Mouse (Mus musculus): ENCODE measurements around the gene Tenm4. TPM values are rescaled to one million over a fixed set of nuclear protein-coding genes. Genes with fewer than 3 reads are reported as not detected.
A peak's percentile ranks its signal among the peaks of the same experiment; 100 is the strongest.

Tenm4 gene
- polyA plus RNA-seq (2014; fragmentation: Nextera tagmentation; extraction: Ambion mirVana) = 48.9 and 70.1 TPM in 2 replicates

- no peaks in the 10 kb centered on the region for H3K27me3 ChIP-seq (replicated peaks; ENCODE audit: control insufficient read depth, insufficient read depth, low read length)
- H3K36me3 ChIP-seq (ENCODE audit: control insufficient read depth, insufficient read depth, low read length) = no peaks in the 10 kb centered on the region
- ATAC-seq (no peak), DNase-seq (ENCODE audit: low spot score) (peak; percentile 21)
- H3K4me1 ChIP-seq (ENCODE audit: control insufficient read depth, insufficient read depth, low read length) = peaks cover 24% of the 10 kb centered on the region
- peak within 1 kb of the TSS; percentile 15; the same call in 1 of the 2 replicates for H3K4me2 ChIP-seq (ENCODE audit: low read length)
- H3K9me3 ChIP-seq (replicated peaks; ENCODE audit: control insufficient read depth, low read length) = no peaks in the 10 kb centered on the region
- no peak within 1 kb of the TSS for H3K4me3 ChIP-seq (ENCODE audit: low read depth, low read length)
- no peak within 1 kb of the TSS for H3K27ac ChIP-seq (ENCODE audit: low read depth, low read length)
- WGBS = 37% methylated on average over 14 of the region's 14 CpGs
- no peak within 1 kb of the TSS for H3K9ac ChIP-seq (ENCODE audit: low read length)
Measured at GRCm38 (mm10) chr7:96170924-96171595, at the start of gene Tenm4. Tenm4 (plus strand) TSS chr7:96171246.

GRCm38 (mm10) chr7:96130763-96131162 is 40.3 kb upstream of the Tenm4 start:
- Histone ChIP-seq H3K4me1 (ENCODE audit: control insufficient read depth, insufficient read depth, low read length) (no peaks in the 10 kb centered on the region), H3K9ac (ENCODE audit: low read length) (no peak overlapping the region), H3K27ac (ENCODE audit: low read depth, low read length) (no peak overlapping the region), H3K36me3 (ENCODE audit: control insufficient read depth, insufficient read depth, low read length) (no peaks in the 10 kb centered on the region), H3K4me2 (ENCODE audit: low read length) (no peak overlapping the region), H3K27me3 (replicated peaks; ENCODE audit: control insufficient read depth, insufficient read depth, low read length) (no peaks in the 10 kb centered on the region), H3K9me3 (replicated peaks; ENCODE audit: control insufficient read depth, low read length) (no peaks in the 10 kb centered on the region), H3K4me3 (ENCODE audit: low read depth, low read length) (no peak overlapping the region)
- no peak for DNase-seq (ENCODE audit: low spot score)
- ATAC-seq = no peak
- 43% methylated on average over 4 of the region's 4 CpGs for WGBS

- no peak for ATAC-seq
- Histone ChIP-seq H3K36me3 (ENCODE audit: control insufficient read depth, insufficient read depth, low read length) (no peaks in the 10 kb centered on the region), H3K27ac (ENCODE audit: low read depth, low read length) (no peak overlapping the region), H3K4me1 (ENCODE audit: control insufficient read depth, insufficient read depth, low read length) (no peaks in the 10 kb centered on the region), H3K27me3 (replicated peaks; ENCODE audit: control insufficient read depth, insufficient read depth, low read length) (no peaks in the 10 kb centered on the region), H3K4me2 (ENCODE audit: low read length) (no peak overlapping the region), H3K9me3 (replicated peaks; ENCODE audit: control insufficient read depth, low read length) (no peaks in the 10 kb centered on the region), H3K4me3 (ENCODE audit: low read depth, low read length) (no peak overlapping the region), H3K9ac (ENCODE audit: low read length) (no peak overlapping the region)
- DNase-seq (ENCODE audit: low spot score) = no peak
- WGBS = 78% methylated on average over 1 of the region's 1 CpGs
Measured at GRCm38 (mm10) chr7:96131175-96131574, 39.9 kb upstream of the Tenm4 start.

GRCm38 (mm10) chr7:96136497-96136961 is 34.5 kb upstream of the Tenm4 start:
- Histone ChIP-seq H3K4me1 (ENCODE audit: control insufficient read depth, insufficient read depth, low read length) (no peaks in the 10 kb centered on the region), H3K27me3 (replicated peaks; ENCODE audit: control insufficient read depth, insufficient read depth, low read length) (no peaks in the 10 kb centered on the region), H3K4me2 (ENCODE audit: low read length) (no peak overlapping the region), H3K27ac (ENCODE audit: low read depth, low read length) (no peak overlapping the region), H3K9me3 (replicated peaks; ENCODE audit: control insufficient read depth, low read length) (no peaks in the 10 kb centered on the region), H3K9ac (ENCODE audit: low read length) (no peak overlapping the region), H3K4me3 (ENCODE audit: low read depth, low read length) (no peak overlapping the region), H3K36me3 (ENCODE audit: control insufficient read depth, insufficient read depth, low read length) (no peaks in the 10 kb centered on the region)
- ATAC-seq = no peak
- DNase-seq (ENCODE audit: low spot score) = no peak
- 92% methylated on average over 6 of the region's 6 CpGs for WGBS

- Histone ChIP-seq H3K4me2 (ENCODE audit: low read length) (no peak overlapping the region), H3K4me1 (ENCODE audit: control insufficient read depth, insufficient read depth, low read length) (no peaks in the 10 kb centered on the region), H3K9me3 (replicated peaks; ENCODE audit: control insufficient read depth, low read length) (no peaks in the 10 kb centered on the region), H3K36me3 (ENCODE audit: control insufficient read depth, insufficient read depth, low read length) (no peaks in the 10 kb centered on the region), H3K4me3 (ENCODE audit: low read depth, low read length) (no peak overlapping the region), H3K27me3 (replicated peaks; ENCODE audit: control insufficient read depth, insufficient read depth, low read length) (no peaks in the 10 kb centered on the region), H3K27ac (ENCODE audit: low read depth, low read length) (no peak overlapping the region), H3K9ac (ENCODE audit: low read length) (no peak overlapping the region)
- no peak for ATAC-seq
- DNase-seq (ENCODE audit: low spot score) = no peak
- WGBS = 75% methylated on average over 4 of the region's 4 CpGs
Measured at GRCm38 (mm10) chr7:96141876-96142275, 29.2 kb upstream of the Tenm4 start.

GRCm38 (mm10) chr7:96142973-96143596 is 28.0 kb upstream of the Tenm4 start:
- Histone ChIP-seq H3K36me3 (ENCODE audit: control insufficient read depth, insufficient read depth, low read length) (no peaks in the 10 kb centered on the region), H3K9ac (ENCODE audit: low read length) (no peak overlapping the region), H3K4me2 (ENCODE audit: low read length) (no peak overlapping the region), H3K9me3 (replicated peaks; ENCODE audit: control insufficient read depth, low read length) (no peaks in the 10 kb centered on the region), H3K27ac (ENCODE audit: low read depth, low read length) (no peak overlapping the region), H3K4me3 (ENCODE audit: low read depth, low read length) (no peak overlapping the region), H3K4me1 (ENCODE audit: control insufficient read depth, insufficient read depth, low read length) (no peaks in the 10 kb centered on the region), H3K27me3 (replicated peaks; ENCODE audit: control insufficient read depth, insufficient read depth, low read length) (no peaks in the 10 kb centered on the region)
- DNase-seq (ENCODE audit: low spot score) (no peak), ATAC-seq (no peak)
- 78% methylated on average over 3 of the region's 3 CpGs for WGBS

- Histone ChIP-seq H3K36me3 (ENCODE audit: control insufficient read depth, insufficient read depth, low read length) (no peaks in the 10 kb centered on the region), H3K4me2 (ENCODE audit: low read length) (no peak overlapping the region), H3K4me3 (ENCODE audit: low read depth, low read length) (no peak overlapping the region), H3K9me3 (replicated peaks; ENCODE audit: control insufficient read depth, low read length) (no peaks in the 10 kb centered on the region), H3K9ac (ENCODE audit: low read length) (no peak overlapping the region), H3K27ac (ENCODE audit: low read depth, low read length) (no peak overlapping the region), H3K4me1 (ENCODE audit: control insufficient read depth, insufficient read depth, low read length) (peaks cover 3% of the 10 kb centered on the region; the same call in 1 of the 2 replicates), H3K27me3 (replicated peaks; ENCODE audit: control insufficient read depth, insufficient read depth, low read length) (no peaks in the 10 kb centered on the region)
- ATAC-seq (no peak), DNase-seq (ENCODE audit: low spot score) (no peak)
- WGBS = 96% methylated on average over 4 of the region's 4 CpGs
Measured at GRCm38 (mm10) chr7:96147436-96147835, 23.6 kb upstream of the Tenm4 start.

- Histone ChIP-seq H3K4me1 (ENCODE audit: control insufficient read depth, insufficient read depth, low read length) (peaks cover 3% of the 10 kb centered on the region; the same call in 1 of the 2 replicates), H3K27ac (ENCODE audit: low read depth, low read length) (no peak overlapping the region), H3K36me3 (ENCODE audit: control insufficient read depth, insufficient read depth, low read length) (no peaks in the 10 kb centered on the region), H3K4me2 (ENCODE audit: low read length) (no peak overlapping the region), H3K27me3 (replicated peaks; ENCODE audit: control insufficient read depth, insufficient read depth, low read length) (no peaks in the 10 kb centered on the region), H3K9me3 (replicated peaks; ENCODE audit: control insufficient read depth, low read length) (no peaks in the 10 kb centered on the region), H3K9ac (ENCODE audit: low read length) (no peak overlapping the region), H3K4me3 (ENCODE audit: low read depth, low read length) (no peak overlapping the region)
- WGBS = 81% methylated on average over 4 of the region's 4 CpGs
- ATAC-seq = no peak
- DNase-seq (ENCODE audit: low spot score) = no peak
Measured at GRCm38 (mm10) chr7:96148191-96148590, 22.9 kb upstream of the Tenm4 start.

- Histone ChIP-seq H3K27ac (ENCODE audit: low read depth, low read length) (no peak overlapping the region), H3K36me3 (ENCODE audit: control insufficient read depth, insufficient read depth, low read length) (no peaks in the 10 kb centered on the region), H3K9me3 (replicated peaks; ENCODE audit: control insufficient read depth, low read length) (no peaks in the 10 kb centered on the region), H3K4me2 (ENCODE audit: low read length) (no peak overlapping the region), H3K4me1 (ENCODE audit: control insufficient read depth, insufficient read depth, low read length) (peaks cover 3% of the 10 kb centered on the region; the same call in 1 of the 2 replicates), H3K4me3 (ENCODE audit: low read depth, low read length) (no peak overlapping the region), H3K27me3 (replicated peaks; ENCODE audit: control insufficient read depth, insufficient read depth, low read length) (no peaks in the 10 kb centered on the region), H3K9ac (ENCODE audit: low read length) (no peak overlapping the region)
- 49% methylated on average over 3 of the region's 3 CpGs for WGBS
- ATAC-seq (no peak), DNase-seq (ENCODE audit: low spot score) (no peak)
Measured at GRCm38 (mm10) chr7:96151277-96151676, 19.8 kb upstream of the Tenm4 start.
